Mouse (Mus musculus) heart, postnatal 25 days (tissue): ENCODE measurements around the gene Cep68. TPM values are rescaled to one million over a fixed set of nuclear protein-coding genes. Genes with fewer than 3 reads are reported as not detected.

Experiments
- DNase-seq: peaks from one replicate; pipeline ENCODE4 v3.0.0; 2022; ENCODE audit warnings: low spot score
- intact Hi-C: fragments of 180-260 bp; cut with DNase I; formaldehyde crosslinking; loops from one replicate; pipeline ENCODE4 v1.15.1; 2025
- total RNA-seq, 2 experiments: library from RNA; stranded (reverse); gene quantifications; 2 replicates each; pipeline ENCODE4 v1.2.3; 2021

Cep68 gene
- total RNA-seq, 2 experiments from 2014 or later = 44.9 to 52.1 TPM

DNA sequence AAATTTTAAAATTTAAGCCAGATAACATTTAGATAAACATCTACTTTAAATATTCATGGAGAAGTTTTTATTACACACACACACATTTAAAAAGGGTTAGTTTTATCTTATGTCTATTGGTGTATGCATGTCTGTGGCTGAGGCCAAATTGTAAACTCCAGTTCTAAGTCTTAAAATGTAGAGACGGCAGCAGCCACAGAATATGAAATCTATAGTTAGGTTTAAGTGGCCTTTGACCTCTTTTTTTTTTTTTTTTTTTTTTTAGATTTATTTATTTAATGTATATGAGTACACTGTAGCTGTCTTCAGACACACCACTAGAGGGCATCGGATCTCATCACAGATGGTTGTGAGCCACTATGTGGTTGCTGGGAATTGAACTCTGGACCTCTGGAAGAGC, 41.6 kb downstream of the Cep68 start:
- intact Hi-C loops = no loop called here

DNA sequence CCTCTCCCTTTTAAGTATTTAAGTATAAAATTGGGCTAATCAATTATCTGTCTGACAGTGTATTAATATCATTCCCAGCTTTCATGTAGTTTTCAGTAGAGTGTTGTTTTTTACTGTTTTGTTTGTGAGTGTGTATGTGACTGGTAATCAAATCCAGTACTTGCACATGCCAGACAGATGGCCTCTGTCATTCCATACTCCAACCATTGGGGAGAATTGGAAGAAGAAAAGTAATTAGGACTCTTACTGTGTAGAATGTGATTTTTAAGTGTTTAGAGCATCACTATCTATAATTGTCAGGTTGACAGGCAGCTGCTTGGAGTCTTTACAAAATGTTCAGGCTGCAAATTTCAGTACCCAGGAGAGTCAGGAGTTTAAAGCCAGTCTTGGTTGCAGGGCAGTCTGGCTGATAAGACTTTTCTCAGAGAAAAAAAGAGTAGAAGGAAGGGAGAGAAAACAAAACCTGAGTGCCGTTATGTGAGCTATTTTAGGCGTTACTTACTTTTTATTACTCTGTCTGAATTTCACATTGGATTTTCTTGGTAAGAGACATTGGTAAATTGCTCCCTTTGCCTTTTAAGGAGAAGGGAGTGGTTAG, 42.5 kb downstream of the Cep68 start:
- intact Hi-C loops = no loop called here
- no peak for DNase-seq

More for the DNA sequence above, 41.6 kb downstream of the Cep68 start:
- DNase-seq = no peak

DNA sequence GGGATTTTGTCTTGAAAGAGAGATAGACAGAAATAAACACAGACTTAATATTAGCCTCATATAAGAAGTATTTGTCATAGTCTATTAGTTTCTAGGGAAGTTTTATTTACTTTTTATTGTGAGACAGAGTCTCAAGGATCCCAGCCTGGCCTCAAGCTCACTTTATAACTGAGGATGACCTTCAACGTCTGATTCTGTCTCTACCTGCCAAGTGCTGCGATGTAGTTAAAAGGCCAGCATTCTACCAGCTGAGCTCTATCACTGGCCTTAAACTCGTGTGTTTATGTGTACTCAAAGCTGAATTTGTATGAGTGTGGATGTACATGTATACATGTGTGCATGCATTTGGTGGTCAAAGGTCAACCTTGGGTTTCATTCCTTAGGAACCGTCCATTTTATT, 43.7 kb downstream of the Cep68 start:
- intact Hi-C loops = no loop called here
- DNase-seq = no peak

- intact Hi-C loops = loop anchor here (5.0 kb wide), 1 partner anchor 127 kb away; the partner anchor contains the start of gene Slc1a4
- DNase-seq = no peak
Observed at GRCm38 (mm10) chr11:20204870-20205446, 44.3 kb downstream of the Cep68 start.

DNA sequence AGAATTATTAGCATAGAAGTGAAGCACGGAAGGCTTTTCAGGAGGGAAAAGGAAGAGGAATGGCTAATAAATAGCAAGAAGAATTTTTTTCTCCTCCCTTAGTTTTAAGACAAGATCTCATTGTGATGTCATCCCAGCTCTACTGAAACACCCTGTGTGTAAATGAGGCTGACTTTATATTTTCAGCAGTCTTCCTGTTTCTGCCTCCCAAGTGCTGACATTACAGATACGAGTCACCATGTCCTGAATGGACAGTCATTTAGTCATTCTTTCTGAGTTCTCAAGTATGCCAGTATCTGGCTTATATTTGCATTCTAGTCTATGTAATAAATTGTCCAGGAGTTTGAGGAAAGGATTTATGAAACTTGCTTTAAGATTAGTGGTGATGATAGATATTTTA, 44.9 kb downstream of the Cep68 start:
- DNase-seq = no peak
- intact Hi-C loops = loop anchor here (5.0 kb wide), 1 partner anchor 128 kb away; the partner anchor contains the start of gene Slc1a4

DNA sequence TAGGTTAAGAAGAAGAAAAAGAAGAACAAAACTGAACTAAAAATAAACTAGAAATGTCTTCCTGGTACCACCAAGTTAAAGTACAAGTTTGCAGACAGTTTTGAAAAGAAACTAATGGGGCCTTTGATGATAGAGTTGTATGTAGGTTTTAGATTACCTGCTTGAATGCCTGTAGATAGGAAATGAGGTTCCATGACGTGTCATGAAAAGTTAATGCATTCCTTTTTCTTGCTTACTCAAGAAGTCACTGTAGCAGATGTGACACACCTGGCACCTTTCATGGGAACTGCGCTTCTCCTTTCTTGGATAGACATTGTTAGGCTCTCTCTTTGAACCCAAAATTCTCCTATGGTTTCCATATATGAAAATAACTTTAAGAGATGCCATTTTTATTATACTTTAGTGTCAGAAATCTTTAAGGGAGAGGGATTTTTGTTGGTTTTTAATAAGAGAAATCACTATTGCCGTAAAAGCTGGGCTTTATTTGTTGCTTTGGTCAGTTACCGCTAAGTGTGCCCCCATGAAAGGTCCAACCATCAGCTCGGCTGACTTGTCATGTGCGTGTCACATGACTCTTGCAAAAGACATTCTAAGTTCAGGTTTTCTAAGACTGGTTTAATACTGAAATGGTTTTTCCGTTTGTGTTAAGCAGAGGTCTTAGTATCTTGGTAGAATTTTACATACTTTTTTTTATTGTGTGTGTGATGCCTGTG, 46.8 kb downstream of the Cep68 start:
- intact Hi-C loops = loop anchor here (5.0 kb wide), 1 partner anchor 130 kb away; the partner anchor contains the start of gene Slc1a4
- DNase-seq = no peak

DNA sequence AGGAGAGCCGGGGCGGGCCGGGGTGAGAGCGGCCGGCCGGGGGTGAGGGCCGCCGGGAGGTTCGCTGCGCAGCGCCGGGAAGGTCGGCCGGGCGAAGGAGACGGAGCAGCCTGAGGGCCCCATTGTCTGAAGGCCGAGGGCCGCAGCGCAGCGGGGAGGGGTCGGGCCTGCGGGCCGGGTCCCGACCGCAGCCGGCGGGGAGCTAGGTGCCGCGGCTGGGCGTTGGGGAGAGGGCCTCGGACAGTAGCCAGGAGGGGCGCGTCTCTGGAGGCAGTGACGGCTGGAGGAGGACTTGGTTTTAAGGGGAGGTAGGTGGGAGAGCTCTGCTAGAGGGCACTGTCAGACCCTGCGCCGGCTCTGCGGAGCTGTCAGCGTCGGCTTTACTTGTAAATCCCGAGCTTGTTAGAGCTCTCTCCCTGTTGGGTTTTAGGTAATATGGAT, 47.5 kb downstream of the Cep68 start:
- DNase-seq = no peak
- intact Hi-C loops = loop anchor here (2.0 to 5.0 kb wide), 2 partner anchors 47 to 131 kb away; partner anchors contain the start of genes Cep68 and Slc1a4

- DNase-seq = peak; percentile 100
- intact Hi-C loops = loop anchor here (2.0 to 5.0 kb wide), 2 partner anchors 48 to 131 kb away; partner anchors contain the start of genes Cep68 and Slc1a4
Observed at GRCm38 (mm10) chr11:20200713-20201575, 48.3 kb downstream of the Cep68 start, which contains the start of gene Rab1a. Rab1a (plus strand) TSS chr11:20201432.

GRCm38 (mm10) chr11:20193100-20193736, 56.0 kb downstream of the Cep68 start:
- intact Hi-C loops = no loop called here
- DNase-seq = peak; percentile 6

DNA sequence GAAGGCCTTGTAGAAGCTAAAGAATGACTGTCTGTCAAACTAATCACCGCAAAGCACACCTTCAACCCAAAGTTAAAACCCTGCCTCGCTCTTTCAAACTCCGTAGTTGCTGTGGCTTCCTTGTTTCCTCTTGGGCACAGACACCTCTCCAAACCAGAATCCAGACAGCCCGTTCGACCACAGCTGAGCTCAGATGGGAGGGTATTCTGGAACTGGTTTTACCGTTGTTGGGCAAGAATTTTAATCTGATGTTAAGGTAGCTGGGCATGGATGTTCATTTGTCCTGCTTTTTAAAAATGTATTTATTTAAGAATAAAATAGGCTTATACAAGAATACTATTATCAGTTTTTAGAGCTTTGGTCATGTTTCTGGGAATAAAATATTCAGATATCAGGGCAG, 62.0 kb downstream of the Cep68 start:
- DNase-seq = no peak
- intact Hi-C loops = no loop called here

Other genes starting within 250 kb of the Cep68 start
- gene Actr2, start 136.5 kb downstream of the Cep68 start, total RNA-seq = 10 to 100 TPM; 72.9 to 79.1 TPM
- 100 to 1,000 TPM; 118 to 135 TPM for gene Rab1a, start 48.0 kb downstream of the Cep68 start, total RNA-seq
- gene Slc1a4, start 83.3 kb upstream of the Cep68 start, total RNA-seq = 1 to 10 TPM; 1.7 TPM